Mouse (Mus musculus): ENCODE data around the gene Moap1.

The Moap1 gene

DNA sequence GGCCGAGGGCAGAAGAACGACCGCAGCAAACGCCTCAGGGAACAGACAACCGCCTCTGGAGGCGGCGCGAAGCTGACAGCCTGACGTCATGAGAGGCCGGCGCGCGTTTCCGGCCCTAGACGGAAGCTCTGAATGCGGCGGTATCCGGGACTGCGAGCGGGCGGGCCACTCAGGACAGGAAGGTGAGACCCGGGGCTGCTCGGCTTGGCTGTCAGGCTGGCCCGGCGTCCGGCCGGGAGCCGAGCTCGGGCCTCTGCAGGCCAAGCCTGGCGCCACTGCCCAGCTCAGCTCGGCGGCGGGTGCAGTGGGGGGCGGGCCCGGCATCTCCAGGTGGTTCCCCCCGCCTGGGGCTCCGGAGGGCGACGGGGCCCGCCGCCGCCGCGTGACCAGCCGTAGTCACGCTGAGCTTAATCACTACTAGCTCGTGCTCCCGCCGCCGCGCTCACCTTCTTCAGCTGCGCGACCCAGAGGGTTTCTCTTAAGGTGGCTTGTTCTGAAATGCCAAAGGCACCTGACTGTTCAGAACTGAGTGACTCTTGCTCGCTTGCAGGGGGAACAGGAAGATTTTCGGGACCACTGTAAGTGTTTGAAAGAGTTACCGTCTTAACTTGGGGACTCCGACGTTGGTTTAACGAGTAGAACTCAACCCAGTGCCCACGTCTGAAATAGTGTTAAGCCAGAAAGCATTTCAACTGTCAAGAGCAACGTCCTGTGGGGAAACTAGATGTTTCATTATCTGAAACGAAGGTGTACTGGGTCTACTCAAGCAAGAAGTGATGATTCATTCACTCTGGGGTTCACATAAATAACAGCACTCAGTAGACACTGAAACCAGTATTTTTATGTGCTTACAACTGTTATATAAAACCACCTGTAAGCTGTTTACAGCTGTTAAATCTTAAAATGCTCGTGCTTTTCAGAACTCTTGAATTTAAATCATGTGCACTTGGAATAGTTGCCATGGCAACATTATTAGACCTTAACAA, at the start of gene Moap1, which contains the start of gene Tmem251:
TSS of gene Moap1 (minus strand) at position 73 of the 986 bp plus-strand sequence.
TSS of gene Tmem251 (plus strand) at position 174 of the 986 bp plus-strand sequence.
- DNase-seq: peak; percentile 93

DNA sequence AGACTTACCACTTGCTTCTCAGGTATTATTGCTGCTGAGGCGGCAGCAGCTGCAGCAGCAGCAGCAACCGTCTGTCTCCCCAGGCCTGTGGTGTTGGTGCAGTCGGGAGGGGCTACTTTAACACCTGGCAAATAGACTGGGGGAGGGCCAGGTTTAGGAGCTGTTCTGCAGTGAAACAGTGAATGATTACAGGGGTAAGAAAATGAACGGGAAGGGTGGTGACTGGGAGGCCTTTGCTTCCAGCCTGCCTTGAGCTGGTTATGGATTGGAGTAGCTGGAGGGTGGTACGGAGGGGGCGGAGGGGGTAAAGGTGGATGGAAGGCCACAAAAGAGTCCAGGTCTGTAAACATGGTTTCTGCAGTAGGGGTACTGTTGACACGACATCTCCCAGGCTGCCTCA, 44.5 kb upstream of the Moap1 start:
- DNase-seq: no peak

- DNase-seq: no peak
These were observed 42.1 kb upstream of the Moap1 start for GRCm38 (mm10) chr12:102785593-102785985.

DNA sequence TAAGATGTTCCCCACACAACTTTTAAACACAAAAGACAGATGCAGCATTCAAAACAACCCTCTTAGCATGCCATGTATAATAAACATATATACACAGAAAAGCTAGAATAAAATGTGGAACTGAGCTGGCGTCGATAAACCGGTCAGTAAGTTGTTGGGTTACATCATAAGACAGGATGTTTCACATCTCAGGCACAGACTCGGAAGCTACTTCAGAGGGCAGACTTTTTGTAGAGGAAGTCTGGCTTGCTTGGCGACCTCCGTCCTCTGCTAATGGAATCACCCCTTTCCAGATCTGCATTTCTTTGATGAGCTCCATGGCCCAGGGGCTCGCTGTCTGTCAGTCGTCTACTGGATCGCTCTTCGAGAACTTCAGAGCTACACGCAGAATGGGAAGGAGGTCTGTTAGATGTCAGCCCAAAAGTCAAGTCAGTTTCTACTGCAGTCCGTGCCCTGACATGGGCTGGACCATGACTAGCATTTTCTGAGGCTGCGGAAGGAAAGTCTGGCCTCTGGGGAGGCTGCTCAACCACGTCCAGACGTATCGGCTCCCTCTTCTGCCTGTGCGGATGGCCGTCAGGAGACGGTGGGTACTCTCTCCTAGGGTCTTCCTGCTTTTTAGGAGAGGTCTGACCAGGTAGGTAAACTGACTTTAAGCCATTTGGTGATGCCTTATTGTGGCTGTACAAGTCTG, 41.6 kb upstream of the Moap1 start:
- DNase-seq: no peak

GRCm38 (mm10) chr12:102782841-102783240, 39.4 kb upstream of the Moap1 start:
- no peak for DNase-seq

- no peak for DNase-seq
These were observed 36.0 kb upstream of the Moap1 start for GRCm38 (mm10) chr12:102779452-102779851.

GRCm38 (mm10) chr12:102778151-102778550, 34.7 kb upstream of the Moap1 start:
- DNase-seq: no peak

DNA sequence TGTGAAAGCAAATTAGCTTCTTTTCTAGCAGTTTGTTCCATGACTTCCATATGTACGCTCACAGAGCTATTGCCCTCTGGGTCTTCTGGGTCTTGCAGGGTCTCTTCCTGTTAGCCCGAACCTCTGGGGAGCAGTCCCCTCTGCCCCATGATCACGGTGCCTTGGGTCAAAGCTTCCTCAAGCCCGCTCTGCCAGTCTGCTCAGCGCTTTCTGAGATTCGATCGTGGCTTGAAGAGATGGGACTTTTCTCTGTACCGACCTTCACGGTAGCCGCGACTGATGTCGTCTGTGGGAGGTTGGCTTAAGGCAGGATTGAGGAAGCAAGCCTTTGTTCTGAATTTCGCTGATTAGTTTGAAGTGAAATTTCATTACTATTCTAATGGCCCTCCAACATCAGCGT, 32.6 kb upstream of the Moap1 start:
- DNase-seq: no peak

DNA sequence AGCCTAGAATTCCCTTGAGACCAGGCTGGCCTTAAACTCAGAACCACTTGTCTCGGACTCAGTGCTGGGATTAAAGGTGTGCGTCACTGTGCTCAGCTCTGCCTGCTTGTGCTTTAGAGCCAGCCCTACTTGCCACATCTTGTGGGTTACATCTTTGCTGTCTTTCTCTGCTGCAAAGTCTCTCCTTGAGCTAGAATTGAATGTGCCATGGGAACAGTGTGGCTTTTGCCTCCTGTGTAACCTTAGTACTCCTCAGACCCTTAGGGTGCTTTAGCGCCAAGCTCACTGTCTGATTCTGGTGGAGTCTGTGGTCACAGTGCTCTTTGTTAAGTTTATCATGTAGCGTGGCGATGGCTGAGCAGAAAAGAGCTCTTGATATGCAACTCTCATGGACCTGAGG, 29.2 kb upstream of the Moap1 start:
- no peak for DNase-seq

DNA sequence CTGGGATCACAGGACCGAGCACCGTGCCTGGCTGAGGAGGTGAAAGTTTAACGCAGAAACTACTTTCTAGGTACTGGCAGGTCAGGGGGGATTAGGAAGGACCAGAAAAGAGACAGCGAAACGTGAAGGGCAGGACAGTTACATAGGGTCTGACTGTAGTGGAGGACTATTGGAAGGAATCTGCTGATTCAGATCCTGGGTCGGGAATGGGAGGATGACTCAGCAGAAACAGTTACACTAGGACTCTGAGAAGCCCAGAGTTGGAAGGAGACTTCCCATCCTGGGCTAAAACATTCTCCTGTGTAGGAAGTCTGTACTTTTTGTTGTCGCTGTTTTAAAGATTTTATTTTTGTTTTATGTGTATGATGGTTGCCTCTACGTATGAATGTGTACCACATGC, 28.1 kb upstream of the Moap1 start:
- DNase-seq: no peak

DNA sequence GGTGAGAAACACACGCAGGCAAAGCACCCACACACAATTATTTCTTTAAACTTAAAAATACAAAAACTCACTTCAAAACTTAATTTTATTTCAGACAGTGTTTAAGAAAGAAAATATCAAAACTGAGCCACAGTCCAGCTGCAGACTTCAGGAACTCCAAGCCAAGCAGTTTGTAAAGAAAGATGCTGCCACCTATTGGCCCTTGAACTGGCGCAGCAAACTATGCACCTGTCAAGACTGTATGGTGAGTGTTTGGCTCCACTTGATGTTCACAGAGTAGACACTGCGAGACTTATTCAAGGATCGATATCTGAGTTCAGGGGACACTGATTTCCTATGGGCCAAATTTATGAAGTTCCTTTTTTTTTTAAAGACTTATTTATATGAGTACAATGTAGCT, 25.5 kb upstream of the Moap1 start:
- DNase-seq: no peak

DNA sequence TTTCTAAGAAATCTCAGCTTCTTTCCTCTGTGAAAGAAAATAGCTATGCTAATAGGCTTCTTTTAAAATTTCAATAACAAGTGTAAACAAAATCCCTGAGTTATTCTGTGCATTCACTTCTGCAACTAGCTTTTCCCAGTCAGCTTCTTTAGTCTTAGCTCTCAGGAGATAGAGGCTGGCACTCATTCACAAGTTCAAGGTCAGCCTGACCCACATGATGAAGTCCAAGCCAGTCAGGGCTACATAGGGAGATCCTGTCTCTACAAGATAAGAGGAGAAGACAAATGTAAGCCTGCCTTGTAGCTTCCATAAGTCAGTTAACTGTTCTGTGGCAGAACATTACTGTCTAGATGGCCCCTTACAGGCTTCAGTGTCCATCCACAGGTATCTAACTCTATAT, 20.2 kb upstream of the Moap1 start:
- no peak for DNase-seq

- no peak for DNase-seq
These were observed 18.2 kb upstream of the Moap1 start for GRCm38 (mm10) chr12:102761668-102762067.

DNA sequence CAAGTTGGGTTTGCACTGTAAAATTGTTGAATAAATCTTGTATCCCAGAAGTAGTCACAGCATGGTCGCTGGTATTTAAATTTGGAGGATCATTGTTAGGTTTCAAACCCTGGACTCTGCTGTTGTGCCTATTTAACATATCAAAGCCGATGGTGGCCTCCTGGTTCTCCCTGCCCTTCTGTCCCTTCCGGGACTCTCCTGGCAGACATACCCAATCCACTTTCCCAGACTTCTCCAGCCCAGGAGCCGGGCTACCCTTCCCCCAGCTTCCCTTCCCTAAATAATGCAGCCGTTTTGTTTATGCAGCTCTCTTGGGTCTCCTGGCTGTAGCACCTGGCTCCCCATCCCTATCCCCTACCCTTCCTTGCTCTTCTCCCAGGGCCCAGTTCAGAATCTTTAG, 15.5 kb upstream of the Moap1 start:
- DNase-seq: no peak

- no peak for DNase-seq
These were observed 14.9 kb upstream of the Moap1 start, which contains the start of gene Gm20604 for GRCm38 (mm10) chr12:102758403-102758756. Gene Gm20604, minus strand, starts transcription at chr12:102758672.

DNA sequence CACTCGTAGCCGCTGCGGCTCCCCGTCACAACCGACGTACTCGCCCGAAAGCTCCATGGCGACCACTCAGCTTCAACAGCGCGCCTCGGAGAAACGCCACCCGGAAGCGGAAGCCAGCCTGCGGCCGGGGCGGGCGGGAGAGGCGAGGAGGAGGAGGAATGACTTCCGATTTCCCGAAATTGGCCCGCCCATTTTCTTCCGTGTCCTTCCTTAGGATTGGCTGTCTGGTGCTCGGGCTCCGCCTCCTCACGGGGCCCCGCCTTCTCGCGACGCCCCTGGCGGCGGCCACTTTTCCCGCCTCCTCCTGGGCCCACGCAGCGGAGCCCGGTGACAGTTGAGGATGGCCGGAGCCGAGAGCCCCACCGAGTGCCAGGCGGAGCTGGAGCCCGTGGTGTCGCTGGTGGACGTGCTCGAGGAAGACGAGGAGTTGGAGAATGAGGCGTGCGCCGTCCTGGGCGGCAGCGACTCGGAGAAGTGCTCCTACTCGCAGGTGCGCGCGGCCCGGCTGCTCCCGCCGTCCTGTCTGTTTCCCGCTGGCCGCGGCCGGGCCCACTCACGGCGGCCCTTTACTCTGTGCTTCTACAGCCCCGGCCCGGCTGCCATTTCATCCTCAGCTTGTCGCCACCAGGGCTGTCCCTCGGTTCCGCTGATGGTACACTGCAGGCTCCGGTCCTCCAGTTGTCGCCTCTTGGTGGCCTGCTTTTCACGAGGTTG, 14.4 kb upstream of the Moap1 start, which contains the start of the genes Gm28051, Gon7 and Ubr7:
TSS of gene Gm28051 (minus strand) at position 77 of the 714 bp plus-strand sequence.
TSS of gene Gon7 (minus strand) at position 115 of the 714 bp plus-strand sequence.
TSS of gene Ubr7 (plus strand) at position 279 of the 714 bp plus-strand sequence.
- peak; percentile 98 for DNase-seq

DNA sequence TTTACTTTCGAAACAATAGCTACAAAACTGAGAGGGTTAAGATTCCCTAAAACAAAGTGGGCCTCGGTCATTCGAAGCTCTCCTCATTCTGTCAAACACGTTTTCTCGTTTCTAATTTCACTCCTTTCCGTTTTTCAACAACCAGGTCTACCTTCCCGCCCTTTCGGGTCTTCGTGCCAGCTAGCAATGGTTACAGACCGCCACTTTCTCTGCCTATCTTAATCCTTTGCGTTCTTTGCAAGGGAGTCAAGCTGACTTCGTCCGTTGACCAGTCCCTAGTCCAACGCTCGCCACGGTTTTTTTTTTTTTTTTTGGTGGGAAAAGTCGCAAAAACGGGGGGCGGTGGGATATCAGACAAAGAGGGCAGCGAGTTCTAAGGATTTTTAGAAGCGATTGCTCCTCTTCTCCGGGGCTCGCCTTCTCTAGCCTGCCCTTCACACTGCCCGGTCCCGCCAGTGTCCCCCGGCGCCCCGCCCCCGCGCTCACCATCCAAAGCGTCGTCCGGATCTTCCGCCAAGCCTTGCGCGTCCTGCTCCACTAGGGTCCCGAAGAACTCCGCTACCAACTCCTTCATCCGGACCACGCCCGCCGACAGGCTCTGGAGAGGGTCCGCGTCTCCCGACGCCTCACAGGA, 13.7 kb upstream of the Moap1 start:
- DNase-seq: no peak

DNA sequence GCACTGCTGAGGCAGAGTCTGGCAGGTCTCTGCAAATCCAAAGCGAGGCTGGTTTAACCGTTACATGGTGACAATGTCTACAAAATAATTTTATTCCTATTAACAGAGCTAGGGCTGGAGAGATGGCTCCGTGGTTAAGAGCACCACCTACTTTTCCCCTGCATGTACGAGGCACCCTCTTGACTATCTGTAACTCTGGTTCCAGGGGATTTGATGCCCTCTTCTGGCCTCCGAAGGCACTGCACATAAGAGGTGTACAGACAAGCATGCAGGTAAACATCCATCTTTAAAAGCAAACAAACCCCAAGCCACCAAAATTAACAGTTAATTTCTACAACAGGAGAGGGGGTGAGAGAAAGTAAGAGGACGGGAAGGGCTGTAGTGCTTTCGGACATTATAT, 12.8 kb upstream of the Moap1 start:
- no peak for DNase-seq

- no peak for DNase-seq
These were observed 4.8 kb upstream of the Moap1 start for GRCm38 (mm10) chr12:102748256-102748655.

DNA sequence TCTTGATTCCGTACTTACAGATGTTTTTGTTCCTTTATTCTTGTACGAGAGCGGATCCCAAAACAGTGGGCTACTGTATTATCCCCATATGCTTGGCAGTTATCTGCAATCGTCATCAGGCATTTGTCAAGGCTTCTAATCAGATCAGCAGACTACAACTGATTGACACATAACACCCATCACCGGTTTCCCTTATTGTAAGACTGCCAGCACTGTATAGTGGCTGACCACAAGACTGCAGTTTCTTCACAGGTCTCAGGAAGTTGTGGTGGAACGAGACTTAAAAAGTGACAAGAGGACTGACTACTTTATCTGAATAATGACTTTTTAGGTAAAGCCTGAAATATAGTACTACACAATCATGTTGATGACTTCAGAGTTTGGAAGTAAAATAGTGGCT, 1.4 kb upstream of the Moap1 start:
- DNase-seq: no peak

DNA sequence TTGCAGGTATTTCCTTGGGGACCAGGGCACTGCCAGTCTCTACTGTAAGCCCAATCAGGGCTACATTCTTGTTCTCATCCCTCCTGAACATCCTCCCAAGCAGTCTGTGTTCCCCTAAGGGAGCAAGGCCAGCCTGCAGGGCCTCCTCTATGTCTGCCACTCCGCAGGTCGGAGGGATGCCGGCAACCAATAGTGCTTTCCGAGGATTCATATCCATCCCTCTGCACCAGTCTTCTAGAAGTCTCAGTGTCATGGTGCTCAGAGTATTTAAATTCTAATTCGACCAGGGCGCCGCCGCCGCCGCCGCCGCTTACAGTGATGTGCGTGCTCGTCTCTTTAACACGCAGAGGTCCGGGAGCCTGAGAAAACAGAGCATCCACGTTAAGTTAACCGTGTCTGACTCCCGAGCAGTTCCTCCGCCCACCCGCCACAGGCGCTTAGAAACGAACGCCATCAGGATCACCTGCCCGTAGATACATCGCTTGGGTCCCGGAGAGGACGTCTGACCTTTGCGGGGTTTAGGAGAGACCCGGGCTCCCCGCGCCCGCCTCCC, 349 bp downstream of the Moap1 start:
- no peak for DNase-seq

GRCm38 (mm10) chr12:102742056-102742455, 1.4 kb downstream of the Moap1 start:
- no peak for DNase-seq
